Mouse (Mus musculus): ENCODE measurements around the gene Tnfrsf4.

- no peak for TF ChIP-seq CTCF (IDR thresholded peaks at IDR 0.05)
- TF ChIP-seq EP300 (IDR thresholded peaks at IDR 0.05) = no peak
Measured at GRCm38 (mm10) chr4:156031255-156031592, 17.6 kb downstream of the Tnfrsf4 start.
